Mouse (Mus musculus): ENCODE measurements around the gene H2afy2.

H2afy2 gene

DNA sequence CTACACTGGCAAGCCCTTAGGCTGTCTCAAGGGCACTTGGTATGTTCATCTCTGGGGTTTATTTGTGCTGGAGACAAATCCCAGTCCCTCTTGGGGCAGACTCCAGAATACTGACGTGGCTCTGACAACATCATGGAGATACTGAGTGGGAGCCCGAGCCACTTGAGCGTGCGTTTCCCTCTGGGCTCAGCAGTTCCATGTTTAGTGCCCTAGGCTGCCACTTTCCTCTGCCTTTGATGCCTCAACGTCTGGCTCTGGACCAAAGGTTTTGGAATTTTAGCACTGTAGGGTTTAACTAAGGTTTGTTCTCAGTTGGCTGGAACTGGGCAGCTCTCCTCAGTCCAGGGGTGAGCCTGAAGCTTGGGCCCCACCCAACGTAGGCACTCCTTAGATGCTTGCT, 60.7 kb downstream of the H2afy2 start:
- DNase-seq (ENCODE audit: low spot score): no peak

DNA sequence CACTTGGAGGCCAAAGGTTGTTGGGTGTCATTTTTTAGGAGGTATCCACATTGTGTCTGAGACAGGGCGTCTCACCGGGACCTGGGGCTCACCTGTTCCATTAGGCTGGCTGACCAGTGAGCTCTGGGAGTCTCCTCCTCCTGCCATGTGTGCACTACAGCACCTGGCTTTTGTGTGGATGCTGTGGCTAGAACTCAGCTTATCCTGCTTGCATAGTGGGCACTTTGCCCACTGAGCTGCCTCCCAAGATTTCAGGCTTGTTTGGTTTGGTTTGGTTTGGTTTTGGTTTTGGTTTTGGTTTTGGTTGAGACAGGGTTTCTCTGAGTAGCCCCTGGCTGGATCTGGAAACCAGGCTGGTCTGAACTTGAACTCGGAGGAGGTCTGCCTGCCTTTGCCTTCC, 61.7 kb downstream of the H2afy2 start:
- no peak for DNase-seq (ENCODE audit: low spot score)

DNA sequence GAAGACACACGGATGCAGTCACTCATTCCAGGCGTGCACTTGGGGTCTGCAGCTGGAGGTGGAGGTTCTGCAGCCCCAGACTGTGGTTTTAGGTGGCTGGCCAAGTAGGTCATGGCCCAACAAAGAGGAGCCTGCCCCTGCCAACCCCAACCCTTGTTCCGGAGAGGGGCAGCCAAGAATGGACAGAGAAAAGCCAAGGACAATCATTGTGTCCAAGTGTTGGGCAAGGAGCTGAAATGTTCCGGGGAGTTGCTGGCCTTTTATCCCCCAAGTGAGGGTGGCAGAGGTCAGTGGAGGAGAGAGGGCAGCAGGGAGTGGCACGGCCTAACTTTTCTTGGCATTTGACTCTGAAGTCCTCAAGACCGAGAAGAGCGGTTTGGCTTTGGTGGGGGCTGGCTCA, 63.6 kb downstream of the H2afy2 start:
- no peak for DNase-seq (ENCODE audit: low spot score)

DNA sequence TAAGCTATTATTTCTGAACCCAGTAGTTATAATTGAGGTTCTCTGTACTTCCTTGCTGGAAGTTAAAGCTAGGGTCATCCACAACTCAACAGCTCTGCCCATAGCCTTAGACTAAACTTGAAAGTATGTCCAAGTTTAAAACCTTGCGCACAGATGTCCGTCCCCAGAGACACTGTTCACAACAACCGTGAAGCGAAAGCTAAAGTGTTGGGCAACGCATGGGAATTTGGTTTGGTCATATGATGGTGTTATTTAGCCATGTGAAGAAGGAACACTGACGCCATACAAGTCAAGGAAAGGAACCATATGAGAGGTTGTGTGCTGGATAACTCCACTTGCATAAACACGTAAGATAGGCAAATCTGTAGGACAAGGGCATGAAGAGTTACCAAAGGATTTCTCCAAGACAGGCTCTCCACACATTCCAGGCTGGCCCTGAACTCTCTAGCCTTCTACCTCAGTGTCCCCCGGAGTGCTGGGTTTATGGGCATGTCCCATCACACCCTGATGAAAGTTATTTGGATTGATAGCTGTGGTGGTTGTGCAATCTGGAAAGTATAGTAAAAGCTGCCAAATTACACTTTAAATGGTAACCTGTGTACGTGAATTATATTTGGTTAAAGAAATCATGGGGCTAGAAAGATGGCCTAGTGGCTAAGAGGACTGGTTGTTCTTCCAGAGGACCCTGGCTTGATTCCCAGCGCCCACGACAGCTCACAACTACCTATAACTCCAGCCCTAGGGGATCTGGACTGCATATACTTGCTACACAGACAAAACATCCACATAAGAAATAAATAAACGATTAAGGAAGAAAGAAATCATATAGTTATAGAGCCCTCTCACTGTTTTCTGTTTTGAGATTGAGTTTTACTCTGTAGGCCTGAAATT, 66.3 kb downstream of the H2afy2 start:
- no peak for DNase-seq (ENCODE audit: low spot score)

DNA sequence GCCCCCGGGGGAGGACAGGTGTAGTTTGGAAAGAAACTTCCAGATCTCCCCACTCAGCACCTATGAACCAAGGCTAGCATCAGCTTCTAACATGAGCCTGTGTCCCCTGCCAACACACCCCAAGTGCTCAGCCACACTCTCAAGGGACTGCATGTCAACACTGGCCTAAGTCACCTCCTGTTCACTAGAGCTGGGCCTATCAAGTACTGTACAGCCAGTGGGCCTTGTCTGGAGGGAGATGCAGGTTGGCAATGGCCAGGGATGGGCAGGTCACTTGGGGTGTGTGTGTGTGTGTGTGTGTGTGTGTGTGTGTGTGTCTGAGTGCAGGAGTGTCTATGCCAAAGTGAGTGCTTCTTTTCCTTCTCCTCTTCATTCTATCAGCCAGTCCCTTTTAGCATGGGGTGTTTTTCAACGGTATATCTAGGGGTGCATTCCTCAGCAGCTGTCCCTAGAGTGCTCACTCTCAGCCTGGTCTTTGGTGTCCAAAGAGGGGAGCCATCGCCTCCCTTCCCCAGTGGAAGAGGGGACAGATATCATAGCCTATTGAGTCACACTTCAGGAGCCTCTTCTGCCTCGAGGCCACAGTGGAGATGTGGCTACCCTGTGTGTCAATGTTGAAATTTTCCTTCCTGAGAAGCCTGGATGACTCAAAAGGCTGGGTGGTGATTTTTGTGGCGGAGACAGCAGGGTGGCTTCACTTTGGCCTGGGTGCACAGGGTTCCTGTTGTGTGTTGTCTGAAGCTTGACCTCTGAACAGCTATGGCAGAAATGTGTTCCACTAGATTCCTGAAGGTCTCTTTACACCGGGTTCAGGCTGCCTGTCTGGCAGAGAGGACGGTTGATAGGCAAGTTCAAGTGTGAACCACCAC, 67.7 kb downstream of the H2afy2 start:
- no peak for DNase-seq (ENCODE audit: low spot score)

DNA sequence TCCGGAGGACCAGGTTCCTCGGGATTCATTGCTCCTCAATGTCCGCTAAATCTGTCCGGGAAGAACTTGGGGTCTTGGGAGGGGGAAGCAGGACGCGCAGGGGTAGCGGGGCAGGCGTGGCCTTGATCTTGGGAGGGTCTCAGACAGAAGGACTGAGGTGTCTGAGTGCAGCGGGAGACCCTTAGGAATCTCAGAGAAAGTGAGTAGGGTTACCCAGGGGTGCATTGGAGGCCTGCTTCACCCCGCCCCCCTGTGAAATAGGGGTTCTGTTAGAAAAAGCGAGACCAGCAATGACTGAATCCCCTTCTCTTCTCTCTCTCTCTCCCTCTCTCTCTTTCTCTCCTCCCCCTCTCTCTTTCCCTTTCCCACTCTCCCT, 68.5 kb downstream of the H2afy2 start:
- no peak for DNase-seq (ENCODE audit: low spot score)

DNA sequence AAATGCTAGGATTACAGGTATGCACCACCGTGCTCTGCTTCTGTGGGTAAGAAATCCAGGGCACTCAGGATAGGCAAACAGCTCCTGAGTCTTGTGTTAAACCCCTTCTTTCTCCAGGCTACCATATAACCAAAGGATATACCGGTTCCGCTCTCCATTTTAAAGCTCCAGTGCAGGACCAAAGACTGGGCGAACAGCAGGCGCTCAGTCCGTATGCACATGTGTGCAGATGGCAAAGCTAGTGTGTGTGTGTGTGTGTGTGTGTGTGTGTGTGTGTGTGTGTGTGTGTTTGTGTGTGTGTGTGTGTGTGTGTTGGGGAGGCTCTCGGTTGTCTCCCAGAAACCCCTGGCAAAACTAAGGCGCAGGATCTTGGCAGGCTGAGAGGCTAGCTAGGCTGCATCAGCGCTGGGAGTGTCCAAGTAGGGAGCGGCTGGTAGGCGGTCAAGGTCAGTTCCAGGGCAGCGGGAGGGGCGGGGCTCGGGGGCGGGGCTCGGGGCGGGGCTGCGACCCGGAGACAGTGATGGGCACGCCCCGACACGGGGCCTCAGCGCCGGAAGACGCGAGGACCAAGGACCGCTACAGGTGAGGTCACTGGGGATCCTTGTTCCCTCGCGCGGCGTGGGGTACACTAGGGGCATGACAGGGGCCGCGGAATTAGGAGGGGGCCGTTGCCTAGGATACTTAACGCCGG, 69.0 kb downstream of the H2afy2 start, which contains the start of gene Aifm2:
Gene Aifm2, plus strand, starts transcription at position 493 of the 691 bp plus-strand sequence.
- DNase-seq (ENCODE audit: low spot score): peak; percentile 74

DNA sequence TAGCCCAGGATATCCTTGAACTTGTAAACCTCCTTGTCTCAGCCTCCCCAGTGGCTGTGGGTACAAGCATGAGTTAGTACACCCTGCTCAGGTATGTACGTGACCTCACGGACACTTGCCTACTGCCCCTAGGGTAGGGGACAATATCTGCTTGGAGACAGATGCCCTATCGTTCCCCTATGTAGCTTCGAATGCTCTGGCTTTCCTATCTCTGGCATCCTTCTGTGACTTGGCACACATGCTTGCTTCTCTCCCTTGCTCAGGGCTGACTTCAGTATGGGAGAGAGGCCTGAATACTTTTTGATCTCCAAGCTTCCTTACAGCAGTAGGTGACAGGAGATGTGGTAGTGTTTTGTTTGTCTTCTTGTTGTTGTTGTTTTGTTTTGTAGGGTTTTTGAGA, 69.8 kb downstream of the H2afy2 start:
- DNase-seq (ENCODE audit: low spot score): no peak

DNA sequence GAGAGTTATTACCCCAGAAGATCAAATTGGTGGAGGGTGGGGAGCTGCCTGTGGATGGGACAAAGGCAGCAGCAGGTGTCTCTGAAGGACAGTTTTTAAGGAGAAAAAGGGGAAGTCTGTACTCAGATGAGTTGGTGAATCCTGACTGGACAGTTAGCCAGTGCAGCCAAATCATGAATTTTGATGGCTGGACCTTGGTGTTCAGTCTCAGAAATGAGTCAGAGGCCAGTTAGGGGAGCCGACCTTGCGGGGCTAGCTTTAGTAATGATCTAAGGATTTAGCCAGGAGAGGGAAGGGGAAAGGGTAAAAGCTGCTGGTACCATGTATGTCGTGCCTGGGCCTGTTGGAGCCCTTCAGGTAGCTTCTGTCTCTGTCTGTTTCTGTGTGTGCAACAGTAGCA, 70.3 kb downstream of the H2afy2 start:
- DNase-seq (ENCODE audit: low spot score): no peak

DNA sequence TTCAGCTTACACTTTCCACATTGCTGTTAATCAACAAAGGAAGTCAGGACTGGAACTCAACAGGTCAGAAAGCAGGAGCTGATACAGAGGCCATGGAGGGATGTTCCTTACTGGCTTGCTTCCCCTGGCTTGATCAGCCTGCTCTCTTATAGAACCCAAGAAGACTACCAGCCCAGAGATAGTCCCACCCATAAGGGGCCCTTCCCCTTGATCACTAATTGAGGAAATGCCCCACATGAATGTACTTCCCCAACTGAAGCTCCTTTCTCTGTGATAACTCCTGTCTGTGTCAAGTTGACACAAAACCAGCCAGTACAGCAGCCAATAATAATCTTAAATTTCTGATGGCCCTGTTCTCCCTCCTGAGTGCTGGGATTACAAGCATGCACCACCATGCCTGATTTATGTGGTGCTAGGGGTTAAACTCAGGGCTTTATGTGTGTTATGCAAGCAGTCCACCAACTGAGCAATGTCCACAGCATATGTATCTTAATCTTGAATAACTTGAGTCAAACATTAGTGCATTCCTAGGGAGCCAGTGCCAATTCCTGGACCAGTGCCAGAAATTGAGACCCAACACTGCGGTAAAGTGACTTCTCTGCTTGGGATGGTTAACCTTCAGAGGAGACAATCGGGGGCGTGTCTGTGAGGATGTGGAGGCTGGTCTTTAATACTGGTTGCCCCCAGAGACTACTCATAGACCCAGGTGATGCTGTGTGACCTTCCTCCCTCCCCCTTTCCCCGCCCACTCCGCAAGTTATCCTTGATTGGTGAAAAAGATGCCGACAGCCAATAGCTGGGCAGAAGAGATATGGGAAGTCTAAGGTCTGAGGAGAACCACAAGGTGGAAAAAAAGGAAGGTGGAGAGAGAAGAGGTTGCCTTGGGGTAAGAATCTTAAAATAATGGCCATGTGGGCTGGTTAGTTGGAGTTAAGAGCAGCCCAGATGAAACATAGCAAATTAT, 77.3 kb downstream of the H2afy2 start:
- DNase-seq (ENCODE audit: low spot score): no peak

DNA sequence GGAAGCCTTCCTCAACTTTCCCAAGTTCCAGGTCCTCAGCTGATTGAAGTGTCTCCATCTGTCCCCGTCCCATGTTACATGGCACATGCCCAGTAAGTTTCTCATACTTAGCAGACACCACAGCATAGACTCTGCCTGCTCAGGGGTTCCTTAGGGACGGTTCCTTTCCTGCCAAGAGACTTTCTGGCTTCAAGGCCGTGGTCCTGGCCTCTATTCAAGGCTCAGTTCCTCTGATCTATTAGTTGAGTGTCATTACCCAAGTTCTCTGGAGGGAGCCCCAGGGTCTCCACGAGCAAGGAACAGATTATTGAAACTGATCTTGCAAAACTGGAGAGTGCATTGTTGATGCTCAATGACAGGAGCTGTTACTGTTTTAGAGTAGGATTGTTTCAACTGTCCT, 79.3 kb downstream of the H2afy2 start:
- peak; percentile 56 for DNase-seq (ENCODE audit: low spot score)

DNA sequence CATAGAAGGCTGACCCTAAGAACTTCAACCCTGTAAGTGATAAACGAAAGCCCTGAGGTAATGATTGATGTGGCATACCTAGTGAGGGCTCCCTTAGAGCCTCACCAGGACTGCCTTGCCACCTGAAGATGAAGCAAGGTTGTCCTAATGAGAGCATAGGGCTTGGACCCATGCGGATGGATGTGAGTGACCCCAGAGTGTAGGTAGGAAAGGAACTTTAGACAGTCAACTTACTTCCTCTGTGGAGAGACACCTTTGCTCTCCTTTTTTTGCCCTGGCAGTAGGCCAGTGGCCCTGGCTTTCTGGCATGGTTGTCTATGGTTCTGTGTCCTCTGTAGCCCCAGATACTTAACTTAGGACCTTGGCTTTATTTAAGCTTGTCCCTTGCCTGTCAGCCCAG, 86.9 kb downstream of the H2afy2 start:
- DNase-seq (ENCODE audit: low spot score): no peak

DNA sequence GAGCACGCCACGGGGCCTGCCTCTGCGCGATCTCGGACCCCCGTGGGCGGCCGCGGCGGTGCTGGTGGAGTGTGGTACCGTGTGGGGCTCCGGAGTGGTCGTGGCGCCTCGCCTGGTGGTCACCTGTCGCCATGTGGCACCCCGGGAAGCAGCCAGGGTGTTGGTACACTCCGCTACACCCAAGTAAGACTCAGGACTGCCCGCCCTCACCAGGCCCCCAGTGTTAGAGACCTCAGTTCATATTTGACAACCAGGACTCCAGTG, 87.5 kb downstream of the H2afy2 start:
- no peak for DNase-seq (ENCODE audit: low spot score)

DNA sequence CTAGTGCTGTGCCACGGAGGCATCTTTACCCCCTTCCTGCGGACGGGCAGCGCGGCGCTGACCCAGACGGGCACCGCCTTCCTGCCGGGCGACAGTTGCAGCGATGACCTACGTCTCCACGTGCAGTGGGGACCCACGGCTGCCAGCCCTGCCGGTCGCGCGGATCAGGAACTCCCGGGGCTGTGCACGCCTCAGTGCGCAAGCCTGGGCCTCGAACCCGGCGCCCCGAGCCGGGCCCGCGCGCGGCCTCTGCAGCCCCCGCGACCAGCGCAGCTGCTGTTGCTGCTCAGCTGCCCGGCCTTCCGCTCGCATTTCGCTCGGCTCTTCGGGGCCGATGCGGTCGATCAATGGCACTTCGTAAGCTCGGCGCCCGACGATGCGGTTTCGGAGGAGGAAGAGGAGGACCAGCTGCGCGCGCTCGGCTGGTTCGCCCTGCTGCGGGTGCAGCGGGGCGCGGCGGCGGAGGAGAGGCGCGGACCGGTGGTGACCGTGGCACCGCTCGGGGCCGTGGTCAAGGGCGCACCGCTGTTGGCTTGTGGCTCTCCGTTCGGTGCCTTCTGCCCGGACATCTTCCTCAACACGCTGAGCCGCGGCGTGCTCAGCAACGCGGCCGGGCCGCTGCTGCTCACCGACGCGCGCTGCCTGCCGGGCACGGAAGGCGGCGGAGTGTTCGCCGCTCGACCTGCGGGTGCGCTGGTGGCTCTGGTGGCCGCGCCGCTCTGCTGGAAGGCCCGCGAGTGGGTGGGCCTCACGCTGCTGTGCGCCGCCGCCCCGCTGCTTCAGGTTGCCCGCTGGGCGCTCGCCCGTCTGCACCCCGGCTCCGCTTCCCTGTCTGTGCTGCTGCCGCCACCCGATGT, 88.0 kb downstream of the H2afy2 start:
- DNase-seq (ENCODE audit: low spot score): peak; percentile 40

DNA sequence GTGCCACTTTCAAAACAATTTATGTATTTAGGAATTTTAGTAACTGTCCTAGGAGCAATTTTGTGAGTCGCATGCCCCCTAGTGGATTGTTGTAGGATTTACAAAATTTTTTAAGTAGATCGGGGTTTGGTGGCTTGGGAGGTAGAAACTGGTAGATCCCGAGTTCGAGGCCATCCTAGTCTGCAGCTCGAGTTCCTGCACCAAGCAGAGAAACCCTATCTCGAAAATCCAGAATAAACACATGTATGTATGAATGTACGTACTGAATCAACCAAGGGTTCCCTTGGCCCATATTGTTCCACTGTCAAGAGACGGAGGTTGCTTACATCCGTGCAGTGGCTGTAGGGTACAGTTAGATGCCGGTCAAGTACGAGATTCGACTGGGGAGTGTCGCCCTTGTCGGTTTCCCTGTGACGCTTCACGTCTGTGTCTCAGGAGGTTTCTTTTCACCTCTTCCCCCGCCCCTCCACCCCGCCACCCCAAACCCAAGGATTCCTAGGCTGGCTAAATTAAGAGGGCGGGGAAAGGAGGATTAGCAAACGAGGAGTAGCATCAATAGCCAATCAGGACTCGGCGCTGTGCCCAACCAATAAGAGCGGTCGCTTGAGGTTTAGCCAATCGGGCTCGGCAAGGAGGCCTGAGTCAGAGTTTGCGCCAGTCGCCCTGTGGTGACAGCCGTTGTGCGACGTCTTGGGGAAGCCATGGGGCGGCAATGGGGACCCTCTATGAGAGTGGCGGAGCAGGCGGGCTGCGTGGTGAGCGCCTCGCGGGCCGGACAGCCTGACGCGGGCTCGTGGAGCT, 88.9 kb downstream of the H2afy2 start, which contains the start of gene Tysnd1:
Gene Tysnd1, plus strand, starts transcription at position 645 of the 801 bp plus-strand sequence.
- DNase-seq (ENCODE audit: low spot score): peak; percentile 94

DNA sequence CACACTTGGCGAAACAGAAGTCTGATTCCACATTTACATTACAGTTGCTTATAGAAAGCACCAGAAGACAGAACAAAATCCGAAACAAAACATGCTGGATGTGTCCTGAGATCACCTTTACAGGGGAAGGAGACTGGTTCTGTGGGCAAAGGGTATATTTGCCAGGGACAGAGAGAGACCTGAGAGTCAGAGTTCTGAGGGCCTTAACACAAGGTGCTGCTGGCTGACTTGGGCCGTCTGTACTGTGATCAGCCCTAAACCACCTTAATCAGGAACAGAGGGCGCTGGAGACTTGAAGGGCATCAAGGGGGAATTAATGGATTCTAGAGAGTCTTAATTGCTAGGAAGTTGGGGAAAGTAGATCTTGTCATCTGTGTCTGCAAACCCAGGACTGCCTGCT, 90.4 kb downstream of the H2afy2 start:
- no peak for DNase-seq (ENCODE audit: low spot score)

DNA sequence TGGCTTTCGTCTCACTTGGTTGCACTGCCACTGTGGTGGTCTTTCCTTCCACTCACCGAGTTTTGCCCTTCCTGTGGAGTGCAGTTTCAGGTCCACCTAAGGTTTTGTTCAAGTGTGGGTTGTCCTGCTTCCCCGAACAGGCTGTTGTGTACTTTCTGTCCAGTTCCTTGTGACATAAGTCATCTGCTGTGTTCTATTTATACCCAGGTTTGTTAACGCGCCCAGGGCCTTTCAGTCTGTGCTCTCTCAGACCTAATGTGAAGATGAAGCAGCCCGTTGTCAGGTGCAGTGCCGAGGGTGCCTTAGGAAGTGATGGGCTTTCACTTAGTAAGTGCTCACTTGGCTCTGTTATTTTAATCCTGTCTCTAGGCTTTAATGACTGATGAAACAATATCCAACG, 94.5 kb downstream of the H2afy2 start:
- DNase-seq (ENCODE audit: low spot score): no peak

Measured in ovary, postnatal 36 days (tissue).